Mouse (Mus musculus): ENCODE results near the gene Fam104a.

DNA sequence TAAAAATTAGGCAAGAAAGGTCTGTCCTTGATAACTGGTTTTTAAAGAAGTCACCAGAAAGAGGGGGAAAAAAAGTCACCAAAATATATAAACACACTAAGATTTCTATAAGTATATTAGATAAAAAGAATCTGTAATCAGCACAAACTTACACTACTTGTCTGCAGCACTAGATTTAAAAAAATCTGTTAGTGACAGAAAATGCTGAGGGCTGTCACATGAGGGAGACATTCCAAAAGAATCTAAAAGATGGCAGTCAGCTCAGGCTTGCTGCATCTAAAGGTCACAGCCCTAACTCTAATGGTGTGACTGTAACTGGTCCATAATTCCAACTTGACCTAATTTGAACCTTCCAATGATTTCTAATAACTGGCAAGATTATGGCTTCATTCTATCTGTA, 2.0 kb downstream of the Fam104a start:
- TF ChIP-seq CTCF (IDR thresholded peaks at IDR 0.05; ENCODE audit: low read depth) (no peak; the same call in 1 of the 2 replicates), EP300 (IDR thresholded peaks at IDR 0.05; ENCODE audit: low read depth) (no peak)
